Mouse (Mus musculus): ENCODE results near the gene Cd96. TPM values are rescaled to one million over a fixed set of nuclear protein-coding genes. Genes with fewer than 3 reads are reported as not detected.
A peak's percentile ranks its signal among the peaks of the same experiment; 100 is the strongest.
"Not testable (repeated sequence)": the region's sequence is repeated elsewhere in the genome, so short reads cannot be mapped to it uniquely, and the experiment has no call there.

The Cd96 gene
- 0.08 TPM in 1 of 2 replicates, not detected in the other for polyA plus RNA-seq (2015; fragmentation: Nextera tagmentation; extraction: Ambion mirVana)

- H3K36me3 ChIP-seq: no peaks in the 10 kb centered on the region
- 0 out of 2 replicates have a peak, but pooled peaks cover 3% of the 10 kb centered on the region for H3K4me1 ChIP-seq
- H3K9me3 ChIP-seq: no peaks in the 10 kb centered on the region
- H3K27me3 ChIP-seq (replicated peaks): no peaks in the 10 kb centered on the region
- H3K4me2 ChIP-seq: no peak within 1 kb of the TSS
- H3K4me3 ChIP-seq: no peak within 1 kb of the TSS
- no peak for ATAC-seq (ENCODE audit: extremely low read depth, insufficient number of reproducible peaks, low FRiP score, low TSS enrichment)
- H3K27ac ChIP-seq (replicated peaks): no peak within 1 kb of the TSS
- H3K9ac ChIP-seq: no peak within 1 kb of the TSS
- WGBS: 67% methylated on average over 10 of the region's 10 CpGs
These were observed at the start of gene Cd96 for GRCm38 (mm10) chr16:46120020-46120419. TSS of gene Cd96 (minus strand) at chr16:46120251.

GRCm38 (mm10) chr16:46166971-46167370 is 46.9 kb upstream of the Cd96 start:
- Histone ChIP-seq H3K27me3 (replicated peaks) (no peaks in the 10 kb centered on the region), H3K9me3 (no peaks in the 10 kb centered on the region), H3K4me1 (no peaks in the 10 kb centered on the region), H3K27ac (replicated peaks) (no peak overlapping the region), H3K9ac (no peak overlapping the region), H3K4me3 (no peak overlapping the region), H3K4me2 (no peak overlapping the region), H3K36me3 (no peaks in the 10 kb centered on the region)
- WGBS: 66% methylated on average over 3 of the region's 3 CpGs
- no peak for ATAC-seq (ENCODE audit: extremely low read depth, insufficient number of reproducible peaks, low FRiP score, low TSS enrichment)

GRCm38 (mm10) chr16:46165305-46165704 is 45.3 kb upstream of the Cd96 start:
- H3K36me3 ChIP-seq: no peaks in the 10 kb centered on the region
- no peak overlapping the region for H3K4me3 ChIP-seq
- no peak overlapping the region for H3K4me2 ChIP-seq
- 56% methylated on average over 4 of the region's 4 CpGs for WGBS
- H3K4me1 ChIP-seq: no peaks in the 10 kb centered on the region
- no peaks in the 10 kb centered on the region for H3K9me3 ChIP-seq
- no peak overlapping the region for H3K27ac ChIP-seq (replicated peaks)
- no peak for ATAC-seq (ENCODE audit: extremely low read depth, insufficient number of reproducible peaks, low FRiP score, low TSS enrichment)
- no peak overlapping the region for H3K9ac ChIP-seq
- H3K27me3 ChIP-seq (replicated peaks): no peaks in the 10 kb centered on the region

GRCm38 (mm10) chr16:46154832-46155231 is 34.8 kb upstream of the Cd96 start, which contains the start of gene Gm4737:
TSS of gene Gm4737 (minus strand) at chr16:46155077.
- not testable (repeated sequence) for H3K4me1 ChIP-seq; H3K27me3 ChIP-seq (replicated peaks); H3K4me3 ChIP-seq; H3K27ac ChIP-seq (replicated peaks); H3K9me3 ChIP-seq; H3K4me2 ChIP-seq; H3K36me3 ChIP-seq; ATAC-seq (ENCODE audit: extremely low read depth, insufficient number of reproducible peaks, low FRiP score, low TSS enrichment); H3K9ac ChIP-seq
- WGBS: 92% methylated on average over 11 of the region's 16 CpGs

- Histone ChIP-seq H3K9ac (no peak overlapping the region), H3K4me2 (no peak overlapping the region), H3K4me3 (no peak overlapping the region), H3K36me3 (no peaks in the 10 kb centered on the region), H3K27ac (replicated peaks) (no peak overlapping the region), H3K9me3 (no peaks in the 10 kb centered on the region), H3K27me3 (replicated peaks) (no peaks in the 10 kb centered on the region), H3K4me1 (peaks cover 21% of the 10 kb centered on the region)
- ATAC-seq (ENCODE audit: extremely low read depth, insufficient number of reproducible peaks, low FRiP score, low TSS enrichment): no peak; the same call in 1 of the 2 replicates
These were observed 31.1 kb upstream of the Cd96 start for GRCm38 (mm10) chr16:46151141-46151540.

GRCm38 (mm10) chr16:46148661-46149341 is 28.8 kb upstream of the Cd96 start:
- H3K27me3 ChIP-seq (replicated peaks): no peaks in the 10 kb centered on the region
- H3K36me3 ChIP-seq: no peaks in the 10 kb centered on the region
- no peak overlapping the region for H3K9ac ChIP-seq
- WGBS: 64% methylated on average over 3 of the region's 3 CpGs
- no peak overlapping the region for H3K4me2 ChIP-seq
- ATAC-seq (ENCODE audit: extremely low read depth, insufficient number of reproducible peaks, low FRiP score, low TSS enrichment): no peak
- H3K4me3 ChIP-seq: no peak overlapping the region
- H3K27ac ChIP-seq (replicated peaks): no peak overlapping the region
- peaks cover 24% of the 10 kb centered on the region for H3K4me1 ChIP-seq
- no peaks in the 10 kb centered on the region for H3K9me3 ChIP-seq

- Histone ChIP-seq H3K27ac (replicated peaks) (peak overlapping the region; percentile 24; the same call in 1 of the 2 replicates), H3K4me1 (peaks cover 24% of the 10 kb centered on the region), H3K9ac (no peak overlapping the region), H3K4me2 (no peak overlapping the region; the same call in 1 of the 2 replicates), H3K36me3 (no peaks in the 10 kb centered on the region), H3K4me3 (no peak overlapping the region), H3K27me3 (replicated peaks) (no peaks in the 10 kb centered on the region), H3K9me3 (no peaks in the 10 kb centered on the region)
- WGBS: 24% methylated on average over 3 of the region's 3 CpGs
- ATAC-seq (ENCODE audit: extremely low read depth, insufficient number of reproducible peaks, low FRiP score, low TSS enrichment): no peak
These were observed 26.9 kb upstream of the Cd96 start for GRCm38 (mm10) chr16:46146962-46147361.

- H3K27me3 ChIP-seq (replicated peaks): no peaks in the 10 kb centered on the region
- no peak overlapping the region for H3K4me2 ChIP-seq
- H3K36me3 ChIP-seq: no peaks in the 10 kb centered on the region
- no peak for ATAC-seq (ENCODE audit: extremely low read depth, insufficient number of reproducible peaks, low FRiP score, low TSS enrichment)
- no peak overlapping the region for H3K4me3 ChIP-seq
- no peak overlapping the region for H3K9ac ChIP-seq
- no peak overlapping the region for H3K27ac ChIP-seq (replicated peaks)
- H3K9me3 ChIP-seq: no peaks in the 10 kb centered on the region
- H3K4me1 ChIP-seq: 0 out of 2 replicates have a peak, but pooled peaks cover 3% of the 10 kb centered on the region
These were observed 2.2 kb upstream of the Cd96 start for GRCm38 (mm10) chr16:46122238-46122637.

- Histone ChIP-seq H3K27ac (replicated peaks) (no peak overlapping the region), H3K9me3 (no peaks in the 10 kb centered on the region), H3K4me1 (0 out of 2 replicates have a peak, but pooled peaks cover 3% of the 10 kb centered on the region), H3K4me3 (no peak overlapping the region), H3K4me2 (no peak overlapping the region), H3K27me3 (replicated peaks) (no peaks in the 10 kb centered on the region), H3K36me3 (no peaks in the 10 kb centered on the region), H3K9ac (no peak overlapping the region)
- ATAC-seq (ENCODE audit: extremely low read depth, insufficient number of reproducible peaks, low FRiP score, low TSS enrichment): no peak
- 28% methylated on average over 2 of the region's 2 CpGs for WGBS
These were observed 1.4 kb upstream of the Cd96 start for GRCm38 (mm10) chr16:46121420-46121819.

- H3K4me1 ChIP-seq: 0 out of 2 replicates have a peak, but pooled peaks cover 3% of the 10 kb centered on the region
- ATAC-seq (ENCODE audit: extremely low read depth, insufficient number of reproducible peaks, low FRiP score, low TSS enrichment): no peak
- H3K4me2 ChIP-seq: no peak overlapping the region
- no peak overlapping the region for H3K9ac ChIP-seq
- H3K36me3 ChIP-seq: no peaks in the 10 kb centered on the region
- H3K4me3 ChIP-seq: no peak overlapping the region
- H3K27ac ChIP-seq (replicated peaks): no peak overlapping the region
- WGBS: 57% methylated on average over 3 of the region's 3 CpGs
- H3K9me3 ChIP-seq: no peaks in the 10 kb centered on the region
- no peaks in the 10 kb centered on the region for H3K27me3 ChIP-seq (replicated peaks)
These were observed 556 bp upstream of the Cd96 start for GRCm38 (mm10) chr16:46120607-46121006.

GRCm38 (mm10) chr16:46117645-46118044 is 2.4 kb downstream of the Cd96 start:
- Histone ChIP-seq H3K27ac (replicated peaks) (no peak overlapping the region), H3K4me1 (0 out of 2 replicates have a peak, but pooled peaks cover 3% of the 10 kb centered on the region), H3K9ac (no peak overlapping the region), H3K27me3 (replicated peaks) (no peaks in the 10 kb centered on the region), H3K4me3 (no peak overlapping the region), H3K9me3 (no peaks in the 10 kb centered on the region), H3K36me3 (no peaks in the 10 kb centered on the region), H3K4me2 (no peak overlapping the region)
- WGBS: 80% methylated on average over 3 of the region's 3 CpGs
- ATAC-seq (ENCODE audit: extremely low read depth, insufficient number of reproducible peaks, low FRiP score, low TSS enrichment): no peak

- WGBS: 46% methylated on average over 2 of the region's 2 CpGs
These were observed 5.3 kb downstream of the Cd96 start for GRCm38 (mm10) chr16:46114727-46115126.

More at GRCm38 (mm10) chr16:46114727-46115126, 5.3 kb downstream of the Cd96 start:
- Histone ChIP-seq H3K9ac (no peak overlapping the region), H3K4me1 (no peaks in the 10 kb centered on the region), H3K4me2 (no peak overlapping the region), H3K4me3 (no peak overlapping the region), H3K27ac (replicated peaks) (no peak overlapping the region), H3K9me3 (no peaks in the 10 kb centered on the region), H3K36me3 (no peaks in the 10 kb centered on the region), H3K27me3 (replicated peaks) (no peaks in the 10 kb centered on the region)
- ATAC-seq (ENCODE audit: extremely low read depth, insufficient number of reproducible peaks, low FRiP score, low TSS enrichment): no peak
